Mouse (Mus musculus) gonadal fat pad, adult 2 months (tissue): ENCODE results near the gene Ntm. TPM values are rescaled to one million over a fixed set of nuclear protein-coding genes. Genes with fewer than 3 reads are reported as not detected.

Experiments used
- DNase-seq: peaks from one replicate; pipeline ENCODE4 v3.0.0-alpha.2; 2012; ENCODE audit warnings: low read depth
- polyA plus RNA-seq: library from polyadenylated mRNA; depleted of rRNA; stranded (reverse); fragments of >200 nt; gene quantifications from 2 replicates; pipeline ENCODE4 v1.2.3, GENCODE M21; 2012

The Ntm gene
- polyA plus RNA-seq, 1 experiment: 0.53 TPM

DNA sequence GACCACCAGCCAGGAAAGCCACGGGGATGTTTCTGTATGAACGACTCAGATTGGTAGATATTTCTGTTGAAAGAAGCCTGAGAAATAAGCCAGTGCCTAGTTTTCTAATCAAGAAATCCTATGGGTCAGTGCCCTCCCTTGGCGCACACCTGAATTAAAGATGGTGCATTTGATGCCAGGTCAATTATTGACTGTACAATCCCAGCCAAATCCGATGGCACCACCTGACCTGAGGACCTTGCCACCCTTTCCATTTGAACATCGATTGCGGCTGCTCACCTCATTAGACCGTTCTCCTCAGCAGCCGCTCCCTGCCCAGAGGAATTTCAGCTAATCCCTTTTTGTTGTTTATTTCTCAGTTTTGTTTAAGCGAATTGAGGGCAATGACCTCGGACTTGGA is 483.9 kb downstream of the Ntm start:
- no peak for DNase-seq

DNA sequence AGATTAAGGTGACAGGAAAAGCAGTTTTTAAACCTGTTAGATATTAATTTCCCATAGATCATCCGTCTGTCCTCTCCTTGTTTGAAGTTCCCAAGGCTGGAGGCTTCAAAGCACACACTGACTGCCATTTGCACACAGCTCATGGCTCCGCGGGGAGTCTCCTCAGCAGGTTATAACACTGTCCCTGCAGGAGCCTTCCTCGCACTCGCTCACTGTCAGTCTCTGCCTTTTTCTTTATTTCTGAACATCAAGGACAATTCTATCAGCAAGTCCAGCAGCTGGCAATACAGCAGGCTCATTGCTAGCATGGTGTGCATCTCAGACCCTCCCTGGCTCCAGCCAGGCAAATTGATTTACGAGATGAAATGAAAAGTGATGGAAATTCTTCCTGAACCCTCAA is 485.7 kb downstream of the Ntm start:
- DNase-seq: no peak

DNA sequence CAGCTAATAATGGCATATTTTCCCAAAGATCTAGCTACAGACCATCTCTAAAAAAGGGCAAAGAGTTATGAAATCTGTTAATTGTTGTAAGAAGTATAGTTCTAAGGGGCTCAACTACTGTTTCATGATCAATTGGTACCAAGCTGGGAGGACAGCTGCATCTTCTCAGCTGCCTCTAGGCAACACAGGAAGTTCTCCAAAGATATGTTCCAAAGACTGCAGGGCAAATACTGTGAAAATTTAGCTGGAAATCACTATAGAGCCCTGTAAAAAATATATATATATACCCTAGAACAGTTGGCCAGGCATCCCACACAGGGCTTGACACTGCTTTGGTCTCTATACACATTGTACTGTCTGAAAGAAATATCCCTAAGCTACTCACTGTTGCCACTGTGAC is 489.5 kb downstream of the Ntm start:
- no peak for DNase-seq

DNA sequence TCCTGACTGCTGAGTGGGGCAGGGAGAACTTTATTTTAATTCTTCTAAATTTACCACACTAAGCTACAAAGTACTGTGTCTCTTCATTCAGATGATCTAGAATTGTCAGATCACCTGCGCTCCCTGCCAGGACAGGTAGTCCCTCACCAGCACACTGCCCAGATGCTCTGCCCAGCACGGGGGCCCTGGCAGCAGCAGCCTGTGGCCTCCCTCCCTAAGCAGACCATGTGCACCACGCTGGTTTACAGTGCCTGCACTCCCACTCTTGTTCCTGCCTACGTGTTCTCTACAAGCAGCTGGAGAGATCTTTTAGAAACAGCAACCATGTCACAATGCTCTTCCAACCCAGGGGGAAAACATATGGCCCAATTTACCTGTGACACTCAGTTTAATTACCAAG is 490.7 kb downstream of the Ntm start:
- DNase-seq: no peak

DNA sequence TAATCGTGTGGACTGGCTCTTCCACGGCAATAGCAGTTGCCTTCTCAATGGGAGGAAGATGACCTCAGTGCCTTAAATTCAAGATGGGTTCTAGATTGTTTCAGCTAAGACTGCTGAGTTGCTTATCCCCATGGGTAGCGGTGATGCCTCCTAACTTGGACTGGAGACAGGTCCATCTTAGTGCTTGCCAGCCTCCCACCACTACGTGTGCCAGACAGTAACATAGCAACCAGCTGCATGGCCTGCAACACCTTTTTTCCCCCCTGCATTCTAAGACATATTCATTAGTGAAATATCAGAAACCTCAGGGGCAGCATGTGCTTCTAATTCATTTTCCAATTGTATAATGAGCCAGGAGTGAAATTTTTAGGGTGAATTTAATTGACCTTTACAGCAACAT is 498.2 kb downstream of the Ntm start:
- no peak for DNase-seq

DNA sequence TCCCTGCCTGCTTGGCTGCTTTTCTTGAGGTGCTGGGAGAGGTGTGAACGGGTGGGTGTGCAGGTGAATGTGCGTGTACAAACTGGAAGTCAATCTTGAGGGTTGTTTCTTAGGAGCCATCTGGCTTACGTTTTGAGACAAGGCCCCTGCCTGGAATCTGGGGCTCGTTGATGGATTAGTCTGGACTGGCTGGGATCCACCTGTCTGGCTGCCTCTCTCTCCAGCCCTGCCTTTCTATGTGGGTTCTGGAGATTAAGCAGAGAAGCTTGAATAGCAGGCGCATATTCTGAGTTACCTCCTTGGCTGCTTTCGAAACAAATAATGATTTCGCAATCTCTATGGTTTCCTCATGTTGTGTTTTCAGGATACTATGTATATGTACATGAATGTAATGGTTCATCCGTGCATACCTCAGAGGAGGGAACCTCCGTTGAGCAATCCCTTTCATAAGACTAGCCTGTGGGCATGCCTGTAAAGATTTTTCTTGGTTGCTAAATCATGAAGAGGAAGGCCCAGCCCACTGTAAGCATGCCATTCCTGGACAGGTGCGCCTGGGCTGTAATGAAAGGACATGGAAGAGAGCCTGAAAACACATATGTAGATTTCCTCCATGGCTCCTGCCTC is 499.9 kb downstream of the Ntm start:
- peak; percentile 98 for DNase-seq

DNA sequence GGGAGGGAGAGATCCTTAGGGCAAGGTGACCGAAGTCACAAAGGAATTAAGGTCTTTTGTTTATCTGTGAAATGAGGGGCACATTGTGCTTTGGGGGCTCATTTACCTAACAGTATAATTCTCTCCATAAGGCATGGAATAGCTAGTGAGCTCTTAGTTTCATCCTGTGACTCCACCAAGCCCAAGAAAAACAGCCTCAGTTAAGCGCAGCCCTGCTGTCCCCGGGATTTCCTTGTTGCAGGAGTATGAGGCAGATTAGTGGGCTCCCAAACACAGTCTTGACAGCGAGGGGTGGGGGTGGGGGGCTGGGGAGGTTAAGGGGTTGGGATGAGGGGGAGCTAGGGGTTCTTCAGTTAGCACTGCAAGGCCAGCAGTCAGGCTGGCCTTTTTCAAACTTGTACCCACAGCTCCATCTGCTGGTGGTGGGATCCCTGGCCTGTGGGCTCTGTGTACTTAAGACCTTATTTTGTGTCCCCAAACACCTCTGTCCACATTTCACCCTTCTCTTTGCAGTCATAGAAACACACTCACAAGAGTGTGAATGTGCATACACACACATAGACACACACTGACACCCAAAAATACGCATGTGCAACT is 504.9 kb downstream of the Ntm start:
- no peak for DNase-seq

DNA sequence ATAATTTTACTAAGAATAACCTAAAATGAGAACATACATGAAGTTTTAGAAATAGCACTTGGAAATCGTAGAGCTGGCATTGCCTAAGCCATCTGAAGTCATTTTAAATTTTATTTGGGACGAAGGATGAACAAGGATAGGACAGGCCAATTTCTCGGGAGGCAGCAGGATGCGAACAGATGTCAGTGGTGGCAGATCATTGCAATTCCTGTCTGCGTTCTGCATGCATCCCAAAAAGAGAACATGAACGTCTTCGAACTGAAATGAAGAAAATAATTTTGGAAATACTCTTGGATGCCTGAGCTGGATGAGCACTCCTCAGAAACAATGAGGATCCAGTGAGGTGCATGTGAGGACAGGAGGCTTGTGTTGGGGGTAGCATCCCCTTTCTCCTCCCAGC is 506.9 kb downstream of the Ntm start:
- no peak for DNase-seq

DNA sequence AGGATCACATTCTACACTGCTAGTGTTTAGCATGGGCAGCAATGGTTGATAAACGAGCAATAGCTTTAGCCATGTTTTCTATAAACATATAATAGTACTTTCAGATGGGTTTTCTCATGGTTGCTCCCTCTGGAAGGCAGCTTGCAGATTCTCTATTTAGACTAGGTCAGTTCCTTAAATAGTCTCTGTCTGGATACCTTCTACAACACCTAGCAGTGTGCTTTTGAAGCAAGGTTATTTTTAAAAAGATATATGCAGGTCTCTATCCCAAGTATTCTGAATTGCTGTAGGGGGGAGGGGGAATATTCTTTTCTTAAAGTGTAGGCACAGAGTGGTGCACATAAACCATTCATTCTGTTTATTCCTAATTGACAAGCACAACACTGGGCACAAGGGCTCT is 511.7 kb downstream of the Ntm start:
- no peak for DNase-seq

DNA sequence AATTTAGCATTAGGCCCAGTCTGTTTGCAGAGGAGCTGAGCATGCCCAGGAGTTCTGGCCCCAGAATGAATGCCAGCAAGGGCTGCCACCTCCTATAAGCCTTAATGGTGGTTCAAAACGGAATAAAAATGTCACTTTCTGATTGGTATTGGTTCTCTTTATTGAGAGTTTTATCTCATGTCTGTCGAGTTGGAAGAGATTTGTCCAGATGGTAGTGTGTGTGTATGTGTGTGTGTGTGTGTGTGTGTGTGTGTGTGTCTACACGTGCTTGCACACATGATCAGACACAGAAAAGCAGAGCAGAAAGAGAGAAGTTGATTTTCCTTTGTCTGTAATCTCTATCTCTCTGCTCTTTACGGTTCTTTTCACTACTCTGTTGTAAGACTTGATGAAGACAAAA is 518.9 kb downstream of the Ntm start:
- DNase-seq: no peak

DNA sequence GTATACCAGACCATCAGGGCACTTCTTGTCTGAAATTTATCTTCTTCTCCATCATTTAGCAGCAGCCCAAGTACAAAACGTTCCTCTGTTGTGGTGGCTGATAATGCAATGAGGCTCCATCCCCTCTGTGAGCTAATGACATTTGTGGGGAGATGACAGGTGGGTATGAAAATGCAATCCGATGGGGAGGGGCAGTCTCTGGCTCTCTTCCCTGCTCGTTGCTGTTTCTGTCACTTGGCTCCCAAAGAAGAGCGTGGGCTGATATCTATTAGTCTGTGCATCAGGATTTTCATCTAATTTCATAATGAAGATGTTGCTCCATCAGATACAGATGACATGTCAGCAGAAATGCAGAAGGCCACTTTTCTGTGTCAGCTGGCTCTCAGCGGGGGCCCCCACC is 523.5 kb downstream of the Ntm start:
- DNase-seq: no peak

DNA sequence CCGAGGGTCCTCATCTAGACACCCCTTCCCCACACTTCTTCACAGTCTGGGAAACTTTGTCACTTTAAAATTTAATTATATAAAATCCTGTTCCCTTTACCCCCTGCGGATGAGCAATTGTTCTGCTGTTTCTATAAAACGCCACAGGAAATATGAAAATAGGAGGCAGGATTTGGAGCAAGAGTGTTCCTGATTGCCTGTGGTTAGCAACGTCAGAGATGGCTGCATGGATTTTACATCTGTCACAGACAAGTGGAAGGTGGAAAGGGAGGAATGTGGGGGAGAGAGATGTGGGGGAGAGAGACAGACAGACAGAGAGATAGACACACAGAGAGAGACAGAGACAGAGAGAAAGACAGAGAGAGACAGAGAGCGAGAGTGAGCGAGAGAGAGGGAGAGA is 528.3 kb downstream of the Ntm start:
- DNase-seq: no peak

DNA sequence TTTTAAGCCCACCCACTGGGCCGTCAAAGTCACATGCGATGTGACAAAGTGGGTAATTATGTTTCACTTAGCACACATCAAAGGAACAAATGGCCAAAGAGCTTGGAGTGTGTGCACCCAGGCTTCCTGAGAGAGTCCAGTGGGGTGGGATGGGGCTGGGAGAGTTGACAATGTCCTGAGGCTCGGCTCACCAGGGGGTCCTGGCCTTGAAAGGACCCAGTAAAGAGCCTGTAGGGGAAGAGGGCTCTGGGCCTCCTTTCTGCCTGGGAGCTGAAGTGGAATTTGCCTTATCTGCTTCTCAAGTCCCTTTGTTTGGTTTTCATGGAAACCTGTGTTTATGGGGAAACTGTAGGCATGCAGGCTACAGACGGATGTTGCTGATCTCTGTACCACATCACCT is 529.0 kb downstream of the Ntm start:
- DNase-seq: no peak

DNA sequence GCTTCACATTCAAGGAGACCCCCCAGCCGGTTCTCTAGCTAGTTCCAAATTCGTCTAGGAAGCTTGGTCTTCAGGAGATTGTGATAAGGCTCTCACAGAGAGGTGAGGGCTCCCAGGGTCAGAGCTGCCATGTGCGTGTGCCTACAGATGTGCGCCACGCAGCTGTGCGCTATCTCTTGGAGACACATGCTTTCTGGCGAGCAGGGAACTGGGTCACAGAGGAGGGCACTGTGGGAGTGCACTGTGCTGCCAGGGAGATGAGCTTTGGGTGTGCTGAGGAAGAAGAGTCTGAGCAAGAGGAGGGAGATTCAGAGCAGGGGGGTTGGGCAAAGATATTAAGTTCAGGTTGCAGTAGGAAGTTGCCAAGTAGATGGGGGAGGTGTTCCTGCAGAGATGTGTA is 529.8 kb downstream of the Ntm start:
- no peak for DNase-seq

DNA sequence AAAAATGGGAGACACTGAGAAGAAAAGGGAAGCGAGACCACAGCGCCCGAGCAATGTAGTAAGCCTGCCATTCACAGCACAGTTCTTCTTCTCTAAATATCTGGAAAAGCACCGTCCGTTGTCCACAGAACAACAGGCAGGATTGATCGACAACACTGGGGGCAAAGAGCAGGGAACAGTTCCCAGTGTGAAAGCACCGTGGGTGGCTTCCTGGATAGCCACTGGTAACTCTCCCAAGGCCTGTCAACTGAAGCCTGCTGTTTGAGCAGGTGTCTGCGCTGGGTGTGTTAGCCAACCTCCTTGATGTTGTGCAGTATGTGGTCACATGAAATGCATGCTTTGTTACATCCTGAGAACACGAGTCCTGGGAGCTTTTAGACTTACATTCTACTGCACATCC is 531.4 kb downstream of the Ntm start:
- no peak for DNase-seq

DNA sequence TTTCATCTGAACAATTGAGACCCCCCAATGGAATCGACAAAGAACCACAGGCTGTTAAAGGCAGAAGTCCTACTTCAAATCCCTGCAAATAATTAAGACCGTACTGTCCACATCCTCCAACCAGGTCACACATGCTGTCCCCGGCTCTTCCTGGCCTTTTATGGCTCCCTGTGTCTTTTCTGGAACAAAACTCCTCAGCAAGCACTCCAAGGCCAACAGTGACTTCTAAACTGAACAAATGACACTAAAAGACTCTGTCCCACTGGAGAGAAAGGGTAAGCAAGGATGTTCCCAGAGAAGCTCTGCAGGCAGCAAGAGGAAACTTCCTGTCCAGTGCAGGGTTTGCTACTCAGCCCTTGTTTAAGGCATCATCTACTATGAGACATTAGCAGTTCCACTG is 532.8 kb downstream of the Ntm start:
- no peak for DNase-seq

DNA sequence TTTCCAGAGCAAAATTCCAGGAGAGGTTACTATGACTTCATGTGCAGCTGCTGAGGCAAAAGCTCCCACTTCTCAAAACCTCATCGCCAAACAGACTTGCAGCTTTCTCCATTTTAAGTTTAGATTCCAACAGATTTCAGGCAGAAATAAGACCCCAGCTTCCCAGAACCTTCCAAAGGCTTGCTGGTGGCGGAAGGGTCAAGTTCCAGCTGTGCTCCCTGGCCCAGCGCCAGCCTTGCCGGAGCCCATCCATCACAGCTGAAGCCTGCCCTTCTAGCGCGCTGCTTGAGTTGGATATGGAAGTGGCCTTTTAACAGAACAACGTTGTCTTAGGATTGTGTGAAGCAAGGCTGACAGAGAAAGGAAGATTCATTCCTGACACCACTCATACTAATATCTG is 534.6 kb downstream of the Ntm start:
- DNase-seq: no peak

DNA sequence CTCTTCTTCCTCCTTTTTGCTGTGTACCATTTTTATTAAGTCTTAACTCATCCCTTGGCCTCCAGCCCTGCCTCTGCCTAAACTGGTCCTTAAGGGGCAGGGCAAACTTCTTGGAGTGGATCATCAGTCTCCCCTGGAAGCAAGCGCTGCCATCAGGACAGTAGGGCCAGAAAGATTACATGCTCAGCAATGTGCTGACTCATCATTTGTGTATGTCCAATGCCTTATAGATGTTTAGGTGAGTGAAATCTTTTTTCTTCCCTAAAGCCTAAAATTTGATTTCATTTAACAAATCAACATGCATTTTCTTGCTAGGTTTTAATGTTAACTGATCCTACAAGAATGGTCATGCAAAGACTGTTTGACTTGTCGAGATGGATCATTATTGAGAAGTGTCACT is 536.7 kb downstream of the Ntm start:
- DNase-seq: no peak

DNA sequence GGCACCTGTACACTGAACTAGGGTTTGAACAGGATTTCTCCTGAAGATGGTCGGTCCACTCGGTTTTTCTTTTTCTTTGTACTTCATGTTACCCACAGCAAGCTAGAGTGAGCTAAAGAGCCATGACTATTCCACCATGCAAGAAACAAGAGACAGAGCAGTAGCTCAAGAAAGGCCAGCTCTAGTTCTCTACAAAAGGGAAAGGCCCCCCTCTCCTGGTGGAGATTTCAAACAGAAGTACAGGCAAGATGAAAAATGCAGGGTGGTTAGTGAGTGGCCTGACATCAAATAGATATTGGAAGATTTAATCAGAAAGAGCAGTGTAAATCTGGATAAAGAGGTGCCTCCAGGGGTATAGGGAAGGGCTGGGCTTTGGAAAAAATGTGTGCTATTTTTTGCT is 547.4 kb downstream of the Ntm start:
- DNase-seq: no peak

DNA sequence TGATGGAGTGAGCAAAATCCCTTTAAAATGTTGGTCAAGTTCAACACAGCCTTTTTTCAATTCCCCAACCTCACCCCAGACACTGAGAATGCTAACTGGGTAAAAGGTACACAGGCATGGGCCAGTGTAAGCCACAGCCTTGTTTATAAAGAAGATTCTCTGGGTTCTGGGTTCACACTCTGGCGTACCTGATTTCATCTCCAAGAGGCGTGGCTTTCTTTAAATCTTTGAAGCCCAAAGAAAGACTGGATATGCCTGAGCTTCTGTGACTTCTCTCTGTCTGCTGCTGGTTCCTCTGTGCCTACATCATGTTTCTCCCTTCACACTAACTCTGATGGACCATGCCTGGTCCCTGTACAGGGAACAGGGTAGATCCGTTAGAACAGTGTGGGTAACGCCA is 549.8 kb downstream of the Ntm start:
- DNase-seq: no peak

DNA sequence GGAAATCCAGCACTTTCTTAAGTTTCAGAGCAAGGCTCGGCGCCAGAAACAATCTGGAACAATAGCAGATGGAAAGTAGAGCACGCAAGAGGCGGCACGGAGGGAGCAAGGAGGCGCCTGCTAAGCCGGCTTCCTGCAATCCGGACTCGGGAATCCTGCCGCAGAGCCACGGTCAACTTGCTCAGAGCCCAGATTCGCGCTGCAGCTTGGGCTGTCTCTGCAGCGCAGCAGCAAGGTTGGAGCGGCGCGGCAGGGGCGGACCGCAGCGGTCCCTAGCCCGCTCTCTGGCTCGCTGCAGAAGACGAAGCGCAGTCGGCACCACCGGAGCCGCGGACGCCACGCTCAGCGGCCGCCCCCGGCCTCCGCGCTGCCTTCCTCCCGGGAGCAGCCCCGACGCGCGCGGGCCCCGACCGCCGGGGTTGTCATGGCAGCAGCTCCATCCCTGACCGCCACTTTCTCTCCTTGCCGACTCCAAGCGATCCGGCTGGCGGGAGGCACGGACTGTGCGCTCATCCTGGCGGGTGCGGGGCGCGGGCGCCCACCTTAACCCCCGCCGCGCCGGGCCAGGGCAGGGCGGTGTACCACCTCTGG is 550.7 kb downstream of the Ntm start:
- DNase-seq: no peak

DNA sequence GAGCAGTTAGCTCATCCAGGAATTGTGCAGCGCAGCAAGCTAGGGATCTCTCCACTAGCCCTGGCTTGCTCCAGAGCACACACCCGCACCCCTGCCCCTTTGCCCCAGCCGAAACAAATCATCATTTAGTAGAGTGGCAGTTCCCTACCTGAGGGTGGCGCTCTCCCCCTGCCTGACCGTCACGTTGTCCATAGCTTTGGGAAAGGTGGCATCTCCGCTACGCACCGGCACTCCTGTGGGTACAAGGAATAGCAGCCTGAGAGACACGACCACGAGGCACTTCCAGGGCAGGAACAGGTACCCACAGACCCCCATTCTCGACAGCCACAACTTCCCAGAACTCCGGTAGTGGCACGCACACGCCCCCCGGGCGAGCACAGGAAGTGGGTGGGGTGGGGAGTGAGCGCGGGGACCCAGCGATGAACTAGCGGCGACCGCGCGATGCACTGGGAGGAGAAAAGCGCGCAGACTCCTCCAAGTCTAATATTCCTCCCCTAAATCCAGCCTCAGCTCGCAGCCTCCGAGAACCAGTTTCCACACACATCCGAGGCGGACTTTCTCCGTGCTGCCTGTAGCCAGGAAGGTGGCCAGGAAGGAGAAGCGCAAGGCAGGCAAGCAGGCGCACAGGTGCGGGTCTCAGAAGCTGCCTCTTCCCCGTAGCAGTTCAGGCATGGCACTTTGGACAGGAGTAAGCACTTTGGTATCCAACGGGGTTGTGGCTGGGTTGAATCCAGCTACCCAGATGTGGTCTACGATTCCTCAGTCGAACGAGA is 551.3 kb downstream of the Ntm start:
- no peak for DNase-seq

DNA sequence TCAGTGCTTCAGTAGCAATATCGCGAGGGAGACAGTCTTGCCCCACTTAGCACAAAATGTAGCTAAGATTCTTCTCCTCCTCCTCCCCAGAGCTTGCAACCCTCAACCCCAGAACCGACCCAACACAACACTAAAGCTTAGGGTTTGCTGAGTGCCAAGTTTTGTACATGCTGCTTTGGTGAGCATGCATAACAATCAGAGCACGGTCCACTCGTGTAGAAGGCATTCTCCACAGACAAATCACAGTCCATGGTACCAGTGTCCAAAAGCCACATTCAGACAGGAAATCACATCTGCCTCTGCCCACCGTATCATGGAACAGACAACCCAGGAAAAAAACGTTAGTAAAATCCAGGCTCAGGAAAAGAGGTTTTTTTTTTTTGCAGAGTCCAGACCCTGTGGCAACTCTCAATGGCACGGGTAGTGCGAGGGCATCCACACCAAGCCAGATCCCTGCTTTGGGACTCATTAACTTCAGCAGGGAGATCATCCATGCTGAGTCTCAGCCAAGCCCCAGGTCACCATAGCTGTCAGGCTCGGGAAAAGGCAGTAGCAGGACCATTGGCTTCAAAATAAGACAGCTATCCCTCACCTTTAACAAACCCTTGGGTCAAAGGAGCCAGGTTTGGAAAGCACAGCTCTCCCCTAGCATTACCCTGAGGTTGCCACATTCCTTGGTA is 552.1 kb downstream of the Ntm start:
- DNase-seq: no peak
